Mouse (Mus musculus) kidney, adult 2 months (tissue): Measurements from ENCODE around the gene Kcnj6. TPM values are rescaled to one million over a fixed set of nuclear protein-coding genes. Genes with fewer than 3 reads are reported as not detected.

Experiments used
- DNase-seq: peaks from one replicate; pipeline ENCODE4 v3.0.0; 2021
- H3K27ac ChIP-seq: fragments of 200-500 bp; 2 replicates; pipeline ENCODE4 v1.5.1; 2012; ENCODE audit warnings: low read depth, low read length, control low read depth, inconsistent platforms; ENCODE audit not compliant: insufficient read depth
- H3K27me3 ChIP-seq: fragments of 200-500 bp; replicated peaks from 2 replicates; pipeline ENCODE4 v1.6.1; 2012; ENCODE audit warnings: mild to moderate bottlenecking, moderate library complexity, low read length, inconsistent platforms; ENCODE audit not compliant: control insufficient read depth, insufficient read depth
- H3K36me3 ChIP-seq: fragments of 200-500 bp; 2 replicates; pipeline ENCODE4 v1.6.1; 2012; ENCODE audit warnings: mild to moderate bottlenecking, moderate library complexity, low read length, inconsistent platforms; ENCODE audit not compliant: control insufficient read depth, insufficient read depth
- H3K4me1 ChIP-seq: fragments of 200-500 bp; 2 replicates; pipeline ENCODE4 v1.6.1; 2011; ENCODE audit warnings: low read length; ENCODE audit not compliant: control insufficient read depth, insufficient read depth
- H3K4me3 ChIP-seq: fragments of 200-500 bp; 2 replicates; pipeline ENCODE4 v1.5.1; 2011; ENCODE audit warnings: mild to moderate bottlenecking, low read depth, low read length, control low read depth; ENCODE audit not compliant: insufficient read depth
- CTCF ChIP-seq: fragments of 200-500 bp; conservative IDR thresholded peaks from 2 replicates; pipeline ENCODE4 v1.5.1; 2011; ENCODE audit warnings: low read depth, mild to moderate bottlenecking, control low read depth, low read length, moderate library complexity, mixed read lengths; ENCODE audit not compliant: insufficient read depth, insufficient read length
- POLR2A ChIP-seq: fragments of 200-500 bp; IDR thresholded peaks from one replicate; pipeline ENCODE4 v1.6.1; 2011; ENCODE audit warnings: low read depth, low read length, control low read depth
- WGBS: fragments of 180-500 bp; shearing (Covaris S2); methylation state at CpG from one replicate; pipeline ENCODE4 v1.1.7; 2018; 5-methylcytosine and 5-hydroxymethylcytosine counted together
- polyA plus RNA-seq: library from polyadenylated mRNA; depleted of rRNA; stranded (reverse); fragments of >200 nt; gene quantifications from 2 replicates; pipeline ENCODE4 v1.2.3, GENCODE M21; 2012

The Kcnj6 gene
- polyA plus RNA-seq, 1 experiment: not detected

- TF ChIP-seq CTCF (no peak), POLR2A (no peak)
- no peaks in the 10 kb centered on the region for H3K27me3 ChIP-seq
- no peaks in the 10 kb centered on the region for H3K36me3 ChIP-seq
- no peak overlapping the region for H3K27ac ChIP-seq
- no peak overlapping the region for H3K4me3 ChIP-seq
- H3K4me1 ChIP-seq: no peaks in the 10 kb centered on the region
- 53% methylated on average over 7 of the region's 7 CpGs for WGBS
- DNase-seq: no peak
Measured at GRCm38 (mm10) chr16:94882111-94882510, 115.4 kb downstream of the Kcnj6 start.

GRCm38 (mm10) chr16:94872614-94873272 is 124.8 kb downstream of the Kcnj6 start:
- Histone ChIP-seq H3K4me1 (no peaks in the 10 kb centered on the region), H3K4me3 (no peak overlapping the region), H3K27me3 (no peaks in the 10 kb centered on the region), H3K27ac (no peak overlapping the region), H3K36me3 (no peaks in the 10 kb centered on the region)
- TF ChIP-seq POLR2A (no peak), CTCF (no peak)
- DNase-seq: no peak
- WGBS: 54% methylated on average over 9 of the region's 9 CpGs

GRCm38 (mm10) chr16:94868354-94868753 is 129.1 kb downstream of the Kcnj6 start:
- TF ChIP-seq POLR2A: no peak
- TF ChIP-seq CTCF: no peak
- no peak for DNase-seq
- no peaks in the 10 kb centered on the region for H3K4me1 ChIP-seq
- H3K27ac ChIP-seq: no peak overlapping the region
- 52% methylated on average over 5 of the region's 5 CpGs for WGBS
- no peak overlapping the region for H3K4me3 ChIP-seq
- no peaks in the 10 kb centered on the region for H3K36me3 ChIP-seq
- H3K27me3 ChIP-seq: no peaks in the 10 kb centered on the region

- 41% methylated on average over 14 of the region's 14 CpGs for WGBS
- H3K36me3 ChIP-seq: no peaks in the 10 kb centered on the region
- no peaks in the 10 kb centered on the region for H3K27me3 ChIP-seq
- H3K4me3 ChIP-seq: no peak overlapping the region
- no peak for TF ChIP-seq POLR2A
- no peaks in the 10 kb centered on the region for H3K4me1 ChIP-seq
- H3K27ac ChIP-seq: no peak overlapping the region
- no peak for DNase-seq
Measured at GRCm38 (mm10) chr16:94866300-94866956, 131.1 kb downstream of the Kcnj6 start.

- no peak for DNase-seq
- TF ChIP-seq POLR2A: no peak
- TF ChIP-seq CTCF: no peak
- H3K27me3 ChIP-seq: no peaks in the 10 kb centered on the region
- WGBS: 82% methylated on average over 1 of the region's 1 CpGs
- no peaks in the 10 kb centered on the region for H3K36me3 ChIP-seq
- H3K4me1 ChIP-seq: no peaks in the 10 kb centered on the region
- H3K27ac ChIP-seq: no peak overlapping the region
- no peak overlapping the region for H3K4me3 ChIP-seq
Measured at GRCm38 (mm10) chr16:94865796-94866195, 131.7 kb downstream of the Kcnj6 start.

- no peak for DNase-seq
- Histone ChIP-seq H3K36me3 (no peaks in the 10 kb centered on the region), H3K27me3 (no peaks in the 10 kb centered on the region), H3K4me3 (no peak overlapping the region), H3K27ac (no peak overlapping the region), H3K4me1 (no peaks in the 10 kb centered on the region)
- TF ChIP-seq CTCF (no peak), POLR2A (no peak)
- 76% methylated on average over 7 of the region's 7 CpGs for WGBS
Measured at GRCm38 (mm10) chr16:94865101-94865500, 132.4 kb downstream of the Kcnj6 start.

- Histone ChIP-seq H3K27me3 (no peaks in the 10 kb centered on the region), H3K36me3 (no peaks in the 10 kb centered on the region), H3K4me3 (no peak overlapping the region), H3K27ac (no peak overlapping the region), H3K4me1 (no peaks in the 10 kb centered on the region)
- no peak for DNase-seq
- TF ChIP-seq CTCF (no peak), POLR2A (no peak)
- 81% methylated on average over 5 of the region's 5 CpGs for WGBS
Measured at GRCm38 (mm10) chr16:94863475-94863874, 134.0 kb downstream of the Kcnj6 start.
